Mouse (Mus musculus) CH12.LX (cell line): ENCODE results near the gene Ptpn14.

ENCODE experiments used
- CTCF ChIP-seq, 2 experiments: IDR thresholded peaks in 1 of 2; conservative IDR thresholded peaks in 1 of 2; 2 replicates each; pipeline ENCODE4 v1.5.1; 2011 to 2012; ENCODE audit warnings: low read depth in 2 of 2, low read length in 2 of 2, improper control_type of control experiment in 1 of 2, inconsistent platforms in 1 of 2, mild to moderate bottlenecking in 1 of 2, moderate library complexity in 1 of 2
- E2F4 ChIP-seq: IDR thresholded peaks from 2 replicates; pipeline ENCODE4 v1.6.1; 2011; ENCODE audit warnings: low read depth, low read length, improper control_type of control experiment; ENCODE audit not compliant: insufficient replicate concordance
- JUN ChIP-seq: IDR thresholded peaks from 2 replicates; pipeline ENCODE4 v1.6.1; 2011; ENCODE audit warnings: low read depth, mild to moderate bottlenecking, low read length, improper control_type of control experiment, moderate library complexity; ENCODE audit not compliant: insufficient read depth
- MAFK ChIP-seq: IDR thresholded peaks from 2 replicates; pipeline ENCODE4 v1.6.1; 2011; ENCODE audit warnings: low read length, improper control_type of control experiment; ENCODE audit not compliant: insufficient replicate concordance
- MAX ChIP-seq: IDR thresholded peaks from 2 replicates; pipeline ENCODE4 v1.6.1; 2011; ENCODE audit warnings: low read length, improper control_type of control experiment
- MYC ChIP-seq: IDR thresholded peaks from 2 replicates; pipeline ENCODE4 v1.6.1; 2011; ENCODE audit warnings: low read depth, mild to moderate bottlenecking, improper control_type of control experiment, low read length
- POLR2A ChIP-seq: IDR thresholded peaks from 2 replicates; pipeline ENCODE4 v1.6.1; 2011; ENCODE audit warnings: low read depth, mild to moderate bottlenecking, improper control_type of control experiment, low read length
- RAD21 ChIP-seq: IDR thresholded peaks from 2 replicates; pipeline ENCODE4 v1.6.1; 2011; ENCODE audit warnings: low read depth, mild to moderate bottlenecking, low read length, improper control_type of control experiment, moderate library complexity
- SIN3A ChIP-seq: IDR thresholded peaks from 2 replicates; pipeline ENCODE4 v1.6.1; 2012; ENCODE audit warnings: low read length, improper control_type of control experiment, inconsistent platforms
- ZC3H11A ChIP-seq: IDR thresholded peaks from 2 replicates; pipeline ENCODE4 v1.6.1; 2012; ENCODE audit warnings: low read depth, mild to moderate bottlenecking, inconsistent platforms, low read length, improper control_type of control experiment
- ZKSCAN1 ChIP-seq: IDR thresholded peaks from 2 replicates; pipeline ENCODE4 v1.6.1; 2012; ENCODE audit warnings: low read depth, inconsistent platforms, low read length, improper control_type of control experiment, borderline replicate concordance

- TF ChIP-seq CTCF (conservative IDR thresholded peaks at IDR 0.05 in 1 of 2, IDR thresholded peaks at IDR 0.05 in 1 of 2; ENCODE audit: low read depth in 2 of 2, low read length in 2 of 2), result no peak
- no peak for TF ChIP-seq ZC3H11A
- no peak for TF ChIP-seq MYC
- no peak for TF ChIP-seq POLR2A
- TF ChIP-seq JUN, result no peak
- no peak for TF ChIP-seq SIN3A
- TF ChIP-seq MAFK, result no peak
- TF ChIP-seq ZKSCAN1, result no peak
- no peak for TF ChIP-seq E2F4
- TF ChIP-seq MAX, result no peak
- no peak for TF ChIP-seq RAD21
Observed at GRCm38 (mm10) chr1:189770516-189770915, 42.4 kb downstream of the Ptpn14 start.
